Mouse (Mus musculus): ENCODE measurements at regions not wholly inside any gene's neighbourhood (a gene's known extent, or its start where the extent isn't known, plus 50 kb on each side); places are given as distances from the start of the nearest gene placed in this dataset.
A peak's percentile ranks its signal among the peaks of the same experiment; 100 is the strongest.

- H3K4me1 ChIP-seq (ENCODE audit: control insufficient read depth, insufficient read depth, low read length), result no peaks in the 10 kb centered on the region
- WGBS, result 80% methylated on average over 7 of the region's 7 CpGs
- no peak overlapping the region for H3K9ac ChIP-seq (ENCODE audit: low read depth, low read length)
- ATAC-seq (ENCODE audit: low read depth), result no peak
- H3K9me3 ChIP-seq (ENCODE audit: control insufficient read depth, low read length), result no peaks in the 10 kb centered on the region
- no peak overlapping the region for H3K4me2 ChIP-seq (ENCODE audit: low read depth, low read length)
- no peak overlapping the region for H3K27ac ChIP-seq (replicated peaks; ENCODE audit: low read depth, low read length)
- no peaks in the 10 kb centered on the region for H3K36me3 ChIP-seq (ENCODE audit: control insufficient read depth, insufficient read depth, low read length)
- no peak overlapping the region for H3K4me3 ChIP-seq (ENCODE audit: low read depth, low read length)
- no peaks in the 10 kb centered on the region for H3K27me3 ChIP-seq (replicated peaks; ENCODE audit: control insufficient read depth, insufficient read depth, low read length)
- DNase-seq (ENCODE audit: low spot score), result no peak
Measured at GRCm38 (mm10) chr12:109874466-109874865, 274.3 kb upstream of the Rtl1 start.

DNA sequence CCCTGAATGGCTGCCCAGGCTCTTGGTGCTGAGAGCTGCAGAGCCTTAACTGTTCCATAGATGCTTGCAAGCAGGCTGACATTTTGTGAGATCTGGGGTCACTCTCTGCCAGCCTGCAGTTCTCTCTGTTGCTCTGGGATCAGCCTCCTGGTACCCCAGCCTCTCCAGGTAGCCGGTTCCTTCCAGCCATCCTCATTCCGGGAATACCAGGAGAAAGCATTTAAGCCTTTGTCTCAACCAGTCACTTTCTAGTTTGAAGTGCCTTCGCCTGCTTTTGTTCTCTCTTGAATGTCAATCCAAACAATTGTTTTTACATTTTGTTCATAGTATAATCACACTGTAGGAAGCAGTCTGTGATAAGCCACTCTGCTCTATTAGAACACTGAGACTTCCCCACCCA, 281.0 kb upstream of the Rtl1 start:
- 64% methylated on average over 3 of the region's 3 CpGs for WGBS
- no peaks in the 10 kb centered on the region for H3K27me3 ChIP-seq (replicated peaks; ENCODE audit: control insufficient read depth, insufficient read depth, low read length)
- no peak for ATAC-seq (ENCODE audit: low read depth)
- no peak overlapping the region for H3K9ac ChIP-seq (ENCODE audit: low read depth, low read length)
- H3K4me1 ChIP-seq (ENCODE audit: control insufficient read depth, insufficient read depth, low read length), result no peaks in the 10 kb centered on the region
- H3K9me3 ChIP-seq (ENCODE audit: control insufficient read depth, low read length), result no peaks in the 10 kb centered on the region
- no peaks in the 10 kb centered on the region for H3K36me3 ChIP-seq (ENCODE audit: control insufficient read depth, insufficient read depth, low read length)
- H3K27ac ChIP-seq (replicated peaks; ENCODE audit: low read depth, low read length), result no peak overlapping the region
- no peak overlapping the region for H3K4me3 ChIP-seq (ENCODE audit: low read depth, low read length)
- DNase-seq (ENCODE audit: low spot score), result no peak
- no peak overlapping the region for H3K4me2 ChIP-seq (ENCODE audit: low read depth, low read length)

- Histone ChIP-seq H3K4me2 (ENCODE audit: low read depth, low read length) (no peak overlapping the region), H3K27ac (replicated peaks; ENCODE audit: low read depth, low read length) (no peak overlapping the region), H3K4me3 (ENCODE audit: low read depth, low read length) (no peak overlapping the region), H3K36me3 (ENCODE audit: control insufficient read depth, insufficient read depth, low read length) (no peaks in the 10 kb centered on the region), H3K27me3 (replicated peaks; ENCODE audit: control insufficient read depth, insufficient read depth, low read length) (no peaks in the 10 kb centered on the region), H3K9me3 (ENCODE audit: control insufficient read depth, low read length) (no peaks in the 10 kb centered on the region), H3K4me1 (ENCODE audit: control insufficient read depth, insufficient read depth, low read length) (no peaks in the 10 kb centered on the region), H3K9ac (ENCODE audit: low read depth, low read length) (no peak overlapping the region)
- DNase-seq (ENCODE audit: low spot score), result no peak
- 76% methylated on average over 2 of the region's 2 CpGs for WGBS
- no peak for ATAC-seq (ENCODE audit: low read depth)
Measured at GRCm38 (mm10) chr12:109891206-109891605, 291.1 kb upstream of the Rtl1 start.

GRCm38 (mm10) chr12:109892834-109893233, 292.7 kb upstream of the Rtl1 start:
- no peak overlapping the region for H3K9ac ChIP-seq (ENCODE audit: low read depth, low read length)
- H3K4me2 ChIP-seq (ENCODE audit: low read depth, low read length), result no peak overlapping the region
- DNase-seq (ENCODE audit: low spot score), result no peak
- no peaks in the 10 kb centered on the region for H3K36me3 ChIP-seq (ENCODE audit: control insufficient read depth, insufficient read depth, low read length)
- no peak overlapping the region for H3K4me3 ChIP-seq (ENCODE audit: low read depth, low read length)
- H3K9me3 ChIP-seq (ENCODE audit: control insufficient read depth, low read length), result no peaks in the 10 kb centered on the region
- H3K27ac ChIP-seq (replicated peaks; ENCODE audit: low read depth, low read length), result no peak overlapping the region
- H3K4me1 ChIP-seq (ENCODE audit: control insufficient read depth, insufficient read depth, low read length), result no peaks in the 10 kb centered on the region
- no peaks in the 10 kb centered on the region for H3K27me3 ChIP-seq (replicated peaks; ENCODE audit: control insufficient read depth, insufficient read depth, low read length)
- ATAC-seq (ENCODE audit: low read depth), result no peak

DNA sequence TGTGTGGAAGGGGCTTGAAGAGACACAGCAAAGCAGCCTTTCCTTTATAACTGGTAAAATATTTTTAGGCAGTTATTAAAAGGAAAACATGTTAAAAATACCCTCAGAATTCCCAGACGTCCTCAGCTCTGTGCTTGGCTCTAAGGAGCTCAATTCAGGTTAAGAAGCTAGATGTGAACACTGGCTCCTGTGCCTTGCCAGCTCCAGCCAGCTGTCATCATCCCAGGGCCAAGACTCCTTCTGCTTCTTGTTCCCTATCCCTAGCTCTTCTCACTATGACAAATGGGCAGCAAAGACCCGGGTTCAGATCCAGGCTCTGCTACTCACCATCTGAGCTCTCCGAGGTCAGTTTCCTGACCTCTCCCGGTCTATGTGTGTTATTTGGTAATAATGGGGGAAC, 293.5 kb upstream of the Rtl1 start:
- Histone ChIP-seq H3K4me1 (ENCODE audit: control insufficient read depth, insufficient read depth, low read length) (0 out of 2 replicates have a peak, but pooled peaks cover under 1% of the 10 kb centered on the region), H3K27me3 (replicated peaks; ENCODE audit: control insufficient read depth, insufficient read depth, low read length) (no peaks in the 10 kb centered on the region), H3K9me3 (ENCODE audit: control insufficient read depth, low read length) (no peaks in the 10 kb centered on the region), H3K4me2 (ENCODE audit: low read depth, low read length) (no peak overlapping the region), H3K36me3 (ENCODE audit: control insufficient read depth, insufficient read depth, low read length) (no peaks in the 10 kb centered on the region), H3K27ac (replicated peaks; ENCODE audit: low read depth, low read length) (no peak overlapping the region), H3K4me3 (ENCODE audit: low read depth, low read length) (no peak overlapping the region), H3K9ac (ENCODE audit: low read depth, low read length) (no peak overlapping the region)
- WGBS, result 70% methylated on average over 4 of the region's 4 CpGs
- ATAC-seq (ENCODE audit: low read depth), result no peak
- no peak for DNase-seq (ENCODE audit: low spot score)

DNA sequence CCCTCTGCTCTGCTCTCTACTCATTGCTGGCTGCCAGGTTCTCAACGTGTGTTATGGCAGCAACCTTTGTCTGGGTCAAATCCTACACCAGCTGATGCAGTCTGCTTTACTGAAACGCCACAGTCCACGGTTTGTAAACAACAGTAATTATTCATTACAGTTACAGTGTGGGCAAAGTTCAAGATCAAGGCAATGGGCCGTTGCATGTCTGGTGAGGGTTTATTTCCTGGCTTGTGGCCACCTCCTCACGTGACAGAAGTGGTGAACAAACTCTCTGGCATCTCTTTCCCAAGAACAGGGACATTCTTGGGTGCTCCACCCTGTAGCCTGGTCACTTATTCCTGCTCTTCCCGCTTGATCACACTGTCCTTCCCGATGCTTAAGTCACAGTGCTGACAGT, 295.3 kb upstream of the Rtl1 start:
- H3K9ac ChIP-seq (ENCODE audit: low read depth, low read length), result no peak overlapping the region

GRCm38 (mm10) chr12:109896397-109896796, 296.3 kb upstream of the Rtl1 start:
- ATAC-seq (ENCODE audit: low read depth), result no peak
- WGBS, result 80% methylated on average over 9 of the region's 9 CpGs
- DNase-seq (ENCODE audit: low spot score), result no peak

More for the DNA sequence above, 295.3 kb upstream of the Rtl1 start:
- Histone ChIP-seq H3K9me3 (ENCODE audit: control insufficient read depth, low read length) (no peaks in the 10 kb centered on the region), H3K4me3 (ENCODE audit: low read depth, low read length) (no peak overlapping the region), H3K27me3 (replicated peaks; ENCODE audit: control insufficient read depth, insufficient read depth, low read length) (no peaks in the 10 kb centered on the region), H3K4me2 (ENCODE audit: low read depth, low read length) (no peak overlapping the region), H3K4me1 (ENCODE audit: control insufficient read depth, insufficient read depth, low read length) (peaks cover 7% of the 10 kb centered on the region; the same call in 1 of the 2 replicates), H3K27ac (replicated peaks; ENCODE audit: low read depth, low read length) (no peak overlapping the region), H3K36me3 (ENCODE audit: control insufficient read depth, insufficient read depth, low read length) (no peaks in the 10 kb centered on the region)
- 61% methylated on average over 7 of the region's 7 CpGs for WGBS
- 0 out of 2 replicates have a peak, but pooled peaks have one; percentile 10 for ATAC-seq (ENCODE audit: low read depth)
- DNase-seq (ENCODE audit: low spot score), result no peak

GRCm38 (mm10) chr12:109896906-109897305, 296.8 kb upstream of the Rtl1 start:
- H3K27ac ChIP-seq (replicated peaks; ENCODE audit: low read depth, low read length), result no peak overlapping the region
- H3K4me2 ChIP-seq (ENCODE audit: low read depth, low read length), result no peak overlapping the region
- no peak for DNase-seq (ENCODE audit: low spot score)
- WGBS, result 89% methylated on average over 10 of the region's 10 CpGs
- no peak for ATAC-seq (ENCODE audit: low read depth)
- H3K4me3 ChIP-seq (ENCODE audit: low read depth, low read length), result no peak overlapping the region
- H3K9me3 ChIP-seq (ENCODE audit: control insufficient read depth, low read length), result no peaks in the 10 kb centered on the region
- H3K4me1 ChIP-seq (ENCODE audit: control insufficient read depth, insufficient read depth, low read length), result peaks cover 7% of the 10 kb centered on the region; the same call in 1 of the 2 replicates
- no peaks in the 10 kb centered on the region for H3K27me3 ChIP-seq (replicated peaks; ENCODE audit: control insufficient read depth, insufficient read depth, low read length)
- H3K9ac ChIP-seq (ENCODE audit: low read depth, low read length), result no peak overlapping the region
- no peaks in the 10 kb centered on the region for H3K36me3 ChIP-seq (ENCODE audit: control insufficient read depth, insufficient read depth, low read length)

More at GRCm38 (mm10) chr12:109896397-109896796, 296.3 kb upstream of the Rtl1 start:
- H3K4me1 ChIP-seq (ENCODE audit: control insufficient read depth, insufficient read depth, low read length), result peaks cover 7% of the 10 kb centered on the region; the same call in 1 of the 2 replicates
- H3K27ac ChIP-seq (replicated peaks; ENCODE audit: low read depth, low read length), result no peak overlapping the region
- no peak overlapping the region for H3K9ac ChIP-seq (ENCODE audit: low read depth, low read length)
- no peaks in the 10 kb centered on the region for H3K9me3 ChIP-seq (ENCODE audit: control insufficient read depth, low read length)
- no peak overlapping the region for H3K4me2 ChIP-seq (ENCODE audit: low read depth, low read length)
- no peaks in the 10 kb centered on the region for H3K27me3 ChIP-seq (replicated peaks; ENCODE audit: control insufficient read depth, insufficient read depth, low read length)
- H3K4me3 ChIP-seq (ENCODE audit: low read depth, low read length), result no peak overlapping the region
- no peaks in the 10 kb centered on the region for H3K36me3 ChIP-seq (ENCODE audit: control insufficient read depth, insufficient read depth, low read length)

GRCm38 (mm10) chr12:109897861-109898385, 297.8 kb upstream of the Rtl1 start:
- no peak overlapping the region for H3K4me3 ChIP-seq (ENCODE audit: low read depth, low read length)
- H3K36me3 ChIP-seq (ENCODE audit: control insufficient read depth, insufficient read depth, low read length), result no peaks in the 10 kb centered on the region
- peaks cover 7% of the 10 kb centered on the region; the same call in 1 of the 2 replicates for H3K4me1 ChIP-seq (ENCODE audit: control insufficient read depth, insufficient read depth, low read length)
- H3K4me2 ChIP-seq (ENCODE audit: low read depth, low read length), result no peak overlapping the region
- ATAC-seq (ENCODE audit: low read depth), result peak; percentile 57; the same call in 1 of the 2 replicates
- no peaks in the 10 kb centered on the region for H3K9me3 ChIP-seq (ENCODE audit: control insufficient read depth, low read length)
- peak; percentile 83 for DNase-seq (ENCODE audit: low spot score)
- no peaks in the 10 kb centered on the region for H3K27me3 ChIP-seq (replicated peaks; ENCODE audit: control insufficient read depth, insufficient read depth, low read length)
- WGBS, result 58% methylated on average over 11 of the region's 11 CpGs
- H3K9ac ChIP-seq (ENCODE audit: low read depth, low read length), result no peak overlapping the region
- peak overlapping the region; percentile 55; the same call in 1 of the 2 replicates for H3K27ac ChIP-seq (replicated peaks; ENCODE audit: low read depth, low read length)
